Mouse (Mus musculus): ENCODE data around the gene Wdr54.
A peak's percentile ranks its signal among the peaks of the same experiment; 100 is the strongest.

Gene Wdr54

GRCm38 (mm10) chr6:83156259-83156684, at the start of gene Wdr54, which contains the start of gene 1700003E16Rik:
TSS of gene Wdr54 (minus strand) at chr6:83156397.
TSS of gene 1700003E16Rik (plus strand) at chr6:83156404.
- DNase-seq: peak; percentile 76

- no peak for DNase-seq
Observed at GRCm38 (mm10) chr6:83205851-83206250, 49.7 kb upstream of the Wdr54 start.

GRCm38 (mm10) chr6:83203320-83203719, 47.1 kb upstream of the Wdr54 start:
- no peak for DNase-seq

- DNase-seq: peak; percentile 87
Observed at GRCm38 (mm10) chr6:83197345-83198004, 41.3 kb upstream of the Wdr54 start.

- peak; percentile 2 for DNase-seq
Observed at GRCm38 (mm10) chr6:83193571-83193970, 37.4 kb upstream of the Wdr54 start.

GRCm38 (mm10) chr6:83186946-83187345, 30.7 kb upstream of the Wdr54 start:
- DNase-seq: no peak

- peak; percentile 96 for DNase-seq
Observed at GRCm38 (mm10) chr6:83185895-83186861, 30.0 kb upstream of the Wdr54 start.

- DNase-seq: no peak
Observed at GRCm38 (mm10) chr6:83184858-83185435, 28.8 kb upstream of the Wdr54 start.

GRCm38 (mm10) chr6:83180605-83181004, 24.4 kb upstream of the Wdr54 start:
- no peak for DNase-seq

- peak; percentile 76 for DNase-seq
Observed at GRCm38 (mm10) chr6:83179390-83180117, 23.4 kb upstream of the Wdr54 start.

GRCm38 (mm10) chr6:83175996-83176395, 19.8 kb upstream of the Wdr54 start:
- no peak for DNase-seq

- DNase-seq: peak; percentile 57
Observed at GRCm38 (mm10) chr6:83172240-83172920, 16.2 kb upstream of the Wdr54 start.

- no peak for DNase-seq
Observed at GRCm38 (mm10) chr6:83171063-83171462, 14.9 kb upstream of the Wdr54 start.

- no peak for DNase-seq
Observed at GRCm38 (mm10) chr6:83169872-83170271, 13.7 kb upstream of the Wdr54 start.

GRCm38 (mm10) chr6:83166243-83166630, 10.0 kb upstream of the Wdr54 start:
- no peak for DNase-seq

GRCm38 (mm10) chr6:83165607-83166242, 9.5 kb upstream of the Wdr54 start, which contains the start of gene Dctn1:
TSS of gene Dctn1 (plus strand) at chr6:83165920.
- DNase-seq: peak; percentile 94

GRCm38 (mm10) chr6:83165026-83165606, 8.9 kb upstream of the Wdr54 start:
- no peak for DNase-seq

GRCm38 (mm10) chr6:83162701-83163100, 6.5 kb upstream of the Wdr54 start:
- DNase-seq: peak; percentile 80

GRCm38 (mm10) chr6:83161921-83162641, 5.9 kb upstream of the Wdr54 start:
- peak; percentile 73 for DNase-seq

GRCm38 (mm10) chr6:83161442-83161841, 5.2 kb upstream of the Wdr54 start:
- no peak for DNase-seq

All from cerebellum, adult 11-12 months (tissue).